Mouse (Mus musculus) CH12.LX (cell line): ENCODE results near the gene Sugt1. TPM values are rescaled to one million over a fixed set of nuclear protein-coding genes. Genes with fewer than 3 reads are reported as not detected.

Experiments used
- DNase-seq: peaks from one replicate; pipeline ENCODE4 v3.0.0-alpha.2; 2013; ENCODE audit errors: extremely low read depth
- H3K27ac ChIP-seq: 2 replicates; pipeline ENCODE4 v1.5.1; 2012; ENCODE audit warnings: low read depth, mild to moderate bottlenecking, control low read depth, moderate library complexity; ENCODE audit not compliant: insufficient read depth
- H3K27me3 ChIP-seq: replicated peaks from 2 replicates; pipeline ENCODE3; 2012; ENCODE audit warnings: inconsistent platforms
- H3K36me3 ChIP-seq, 2 experiments: replicated peaks in 1 of 2; 2 replicates each; pipeline versions ENCODE3 to v1.6.1; 2012; ENCODE audit warnings: inconsistent platforms in 1 of 2, low read length in 1 of 2, mild to moderate bottlenecking in 1 of 2, mixed read lengths in 1 of 2, moderate library complexity in 1 of 2; ENCODE audit not compliant: control insufficient read depth in 1 of 2, insufficient read depth in 1 of 2
- H3K4me1 ChIP-seq, 2 experiments: 2 replicates each; pipeline ENCODE4 v1.6.1; 2012; ENCODE audit warnings: inconsistent platforms in 1 of 2, moderate library complexity in 1 of 2; ENCODE audit not compliant: insufficient read depth in 2 of 2, control insufficient read depth in 1 of 2
- H3K4me2 ChIP-seq: 2 replicates; pipeline ENCODE4 v1.6.1; 2012; ENCODE audit warnings: low read depth, mild to moderate bottlenecking, control low read depth; ENCODE audit not compliant: poor library complexity, insufficient read depth, severe bottlenecking
- H3K4me3 ChIP-seq, 3 experiments: fragments of 150-350 bp in 1 of 3; sonication (generic) in 1 of 3; replicated peaks in 1 of 3; 2 replicates each; pipeline versions ENCODE3 to v1.5.1; 2011 to 2012; ENCODE audit warnings: low read depth in 2 of 3, low read length in 2 of 3, mild to moderate bottlenecking in 2 of 3, moderate library complexity in 2 of 3, control low read depth in 1 of 3, improper control_type of control experiment in 1 of 3, inconsistent platforms in 1 of 3, mixed read lengths in 1 of 3; ENCODE audit not compliant: poor library complexity in 1 of 3
- H3K79me2 ChIP-seq: replicated peaks from 2 replicates; pipeline ENCODE4 v1.6.1; 2012; ENCODE audit warnings: mild to moderate bottlenecking, moderate library complexity; ENCODE audit not compliant: control insufficient read depth, poor library complexity, insufficient read depth, severe bottlenecking; ENCODE audit errors: extremely low read depth
- H3K9ac ChIP-seq: 2 replicates; pipeline ENCODE4 v1.6.1; 2012; ENCODE audit warnings: low read depth, mild to moderate bottlenecking, control low read depth, moderate library complexity; ENCODE audit not compliant: insufficient read depth
- H3K9me3 ChIP-seq: replicated peaks from 2 replicates; pipeline ENCODE3; 2012; ENCODE audit warnings: low read length, inconsistent platforms, mixed read lengths
- BHLHE40 ChIP-seq: IDR thresholded peaks from 2 replicates; pipeline ENCODE4 v1.6.1; 2011; ENCODE audit warnings: mild to moderate bottlenecking, low read depth, low read length, improper control_type of control experiment
- CHD1 ChIP-seq: IDR thresholded peaks from 2 replicates; pipeline ENCODE4 v1.6.1; 2012; ENCODE audit warnings: low read depth, low read length, improper control_type of control experiment, inconsistent platforms
- EP300 ChIP-seq: IDR thresholded peaks from 2 replicates; pipeline ENCODE4 v1.6.1; 2011; ENCODE audit warnings: low read length, improper control_type of control experiment
- ETS1 ChIP-seq: conservative IDR thresholded peaks from 2 replicates; pipeline ENCODE4 v1.6.1; 2012; ENCODE audit warnings: low read depth, mild to moderate bottlenecking, inconsistent platforms, low read length, improper control_type of control experiment, moderate library complexity
- GABPA ChIP-seq: IDR thresholded peaks from 2 replicates; pipeline ENCODE4 v1.6.1; 2012; ENCODE audit warnings: low read depth, low read length, improper control_type of control experiment, inconsistent platforms; ENCODE audit not compliant: insufficient replicate concordance
- IRF4 ChIP-seq: IDR thresholded peaks from 2 replicates; pipeline ENCODE4 v1.6.1; 2014; ENCODE audit warnings: low read depth, mild to moderate bottlenecking, inconsistent platforms, low read length, improper control_type of control experiment
- JUN ChIP-seq: IDR thresholded peaks from 2 replicates; pipeline ENCODE4 v1.6.1; 2011; ENCODE audit warnings: low read depth, mild to moderate bottlenecking, low read length, improper control_type of control experiment, moderate library complexity; ENCODE audit not compliant: insufficient read depth
- MAZ ChIP-seq: IDR thresholded peaks from 2 replicates; pipeline ENCODE4 v1.6.1; 2012; ENCODE audit warnings: low read depth, mild to moderate bottlenecking, inconsistent platforms, low read length, improper control_type of control experiment, moderate library complexity
- MYC ChIP-seq: IDR thresholded peaks from 2 replicates; pipeline ENCODE4 v1.6.1; 2011; ENCODE audit warnings: low read depth, mild to moderate bottlenecking, improper control_type of control experiment, low read length
- NELFE ChIP-seq: IDR thresholded peaks from 2 replicates; pipeline ENCODE4 v1.6.1; 2011; ENCODE audit warnings: low read depth, low read length, improper control_type of control experiment
- TBP ChIP-seq: conservative IDR thresholded peaks from 2 replicates; pipeline ENCODE4 v1.6.1; 2011; ENCODE audit warnings: low read depth, low read length, improper control_type of control experiment
- TCF12 ChIP-seq: IDR thresholded peaks from 2 replicates; pipeline ENCODE4 v1.6.1; 2014; ENCODE audit warnings: low read depth, mild to moderate bottlenecking, inconsistent platforms, low read length, improper control_type of control experiment
- ZMIZ1 ChIP-seq: IDR thresholded peaks from 2 replicates; pipeline ENCODE4 v1.6.1; 2012; ENCODE audit warnings: low read depth, mild to moderate bottlenecking, inconsistent platforms, low read length, improper control_type of control experiment
- ZNF384 ChIP-seq: IDR thresholded peaks from 2 replicates; pipeline ENCODE4 v1.6.1; 2012; ENCODE audit warnings: low read depth, low read length, improper control_type of control experiment, inconsistent platforms
- dilution Hi-C: fragments of 300-500 bp; cut with MboI; formaldehyde crosslinking; loops from 2 replicates; pipeline ENCODE4 v1.14.3; 2020; ENCODE audit warnings: low sequenced_read_pairs; ENCODE audit not compliant: extremely low pct_unique_long_range_greater_than_20kb, extremely low pct_ligation_motif_present
- in situ Hi-C: fragments of 300-500 bp; cut with MboI; formaldehyde crosslinking; loops from 3 replicates; pipeline ENCODE4 v1.14.3; 2019; ENCODE audit warnings: low sequenced_read_pairs, low pct_ligation_motif_present, low pct_unique_long_range_greater_than_20kb, mixed read lengths
- polyA plus RNA-seq: library from polyadenylated mRNA; unstranded; fragments of >175 nt; gene quantifications from 2 replicates; pipeline ENCODE4 v1.2.1, GENCODE M21; 2012; ENCODE audit warnings: low read depth; ENCODE audit not compliant: insufficient read length
- total RNA-seq, 2 experiments: library from RNA; depleted of rRNA; stranded (reverse); fragments of 300-350 nt in 1 of 2; fragments of >200 nt in 1 of 2; gene quantifications; 2 replicates each; pipeline ENCODE4 v1.2.3; 2012 to 2014

Gene Sugt1
- total and polyA plus RNA-seq, 3 experiments = 91.9 to 118 (median 114) TPM

DNA sequence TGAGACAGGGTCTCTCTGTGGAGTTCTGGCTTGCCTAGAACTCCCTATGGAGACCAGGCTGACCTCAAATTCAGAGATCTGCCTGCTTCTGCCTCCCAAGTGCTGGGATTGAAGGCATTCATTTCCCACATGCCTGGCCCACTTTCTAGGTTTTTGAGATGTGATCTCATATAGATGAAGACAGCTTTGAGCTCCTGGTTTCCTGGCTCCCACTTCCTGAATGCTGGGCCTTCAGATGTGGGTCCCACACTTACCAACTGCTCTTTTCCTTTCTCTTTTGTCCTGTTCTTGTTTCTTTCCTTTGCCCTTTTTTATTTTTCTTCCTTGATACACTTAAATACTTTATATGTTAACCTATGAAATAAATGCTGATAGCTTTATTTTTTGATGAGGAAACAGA is 49.6 kb upstream of the Sugt1 start:
- dilution Hi-C loops (no loop called here), in situ Hi-C loops (no loop called here)
- Histone ChIP-seq H3K79me2 (peaks cover 83% of the 10 kb centered on the region), H3K4me1 (peaks cover 8 to 70% of the 10 kb centered on the region in 2 experiments), H3K4me2 (peak overlapping the region; percentile 74), H3K27me3 (no peaks in the 10 kb centered on the region), H3K27ac (no peak overlapping the region), H3K36me3 (peaks cover 12 to 45% of the 10 kb centered on the region in 2 experiments), H3K9ac (peak overlapping the region; percentile 40), H3K9me3 (no peaks in the 10 kb centered on the region)
- DNase-seq = no peak
- TF ChIP-seq MYC = peak; percentile 7; the same call in 1 of the 2 replicates
- no peak; the same call in 1 of the 2 replicates for TF ChIP-seq IRF4
- TF ChIP-seq, all 38 proteins: peak for 1
- no peak overlapping the region for H3K4me3 ChIP-seq

DNA sequence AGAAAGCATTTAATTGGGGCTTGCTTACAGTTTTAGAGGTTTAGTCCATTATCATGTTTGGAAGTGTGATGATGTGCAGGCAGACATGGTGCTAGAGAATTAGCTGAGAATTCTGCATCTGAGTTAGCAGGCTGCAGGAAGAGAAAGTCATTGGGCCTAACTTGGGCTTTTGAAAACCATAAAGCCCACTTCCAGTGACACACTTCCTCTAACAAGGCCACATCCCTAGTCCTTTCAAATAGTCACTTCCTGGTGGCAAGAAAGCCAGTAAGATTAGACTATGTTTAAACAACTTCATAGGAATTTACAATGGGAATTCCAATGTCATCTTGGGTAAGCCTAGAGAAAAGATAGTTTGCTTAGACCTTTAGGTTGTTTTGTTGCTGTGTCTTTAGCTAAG is 45.9 kb upstream of the Sugt1 start:
- peaks cover 85% of the 10 kb centered on the region for H3K79me2 ChIP-seq
- H3K4me2 ChIP-seq = no peak overlapping the region
- peaks cover 13 to 66% of the 10 kb centered on the region in 2 experiments for H3K36me3 ChIP-seq
- H3K4me1 ChIP-seq = peaks cover 6 to 60% of the 10 kb centered on the region in 2 experiments
- H3K27me3 ChIP-seq = no peaks in the 10 kb centered on the region
- no peak for TF ChIP-seq BHLHE40
- TF ChIP-seq EP300 = no peak
- no peak for TF ChIP-seq CHD1
- no peak for TF ChIP-seq JUN
- TF ChIP-seq TCF12 = no peak
- no peak for TF ChIP-seq GABPA
- no peak for TF ChIP-seq ZNF384
- TF ChIP-seq ZMIZ1 = no peak
- TF ChIP-seq TBP = no peak
- no peak for TF ChIP-seq NELFE
- DNase-seq = no peak
- H3K9me3 ChIP-seq = no peaks in the 10 kb centered on the region
- no peak overlapping the region for H3K27ac ChIP-seq
- no peak overlapping the region for H3K4me3 ChIP-seq
- in situ Hi-C loops = no loop called here
- dilution Hi-C loops = no loop called here
- H3K9ac ChIP-seq = no peak overlapping the region

- TF ChIP-seq EP300 (0 out of 2 replicates have a peak, but pooled peaks have one; percentile 9), MAZ (0 out of 2 replicates have a peak, but pooled peaks have one; percentile 31), ETS1 (no peak)
- TF ChIP-seq, all 38 proteins: peak for 2
- dilution Hi-C loops = no loop called here
- peak overlapping the region in 1 of 3 experiments; percentile 18 for H3K4me3 ChIP-seq
Observed at GRCm38 (mm10) chr14:79549343-79549742, 38.1 kb upstream of the Sugt1 start.

More at GRCm38 (mm10) chr14:79549343-79549742, 38.1 kb upstream of the Sugt1 start:
- Histone ChIP-seq H3K27ac (peak overlapping the region; percentile 48), H3K27me3 (no peaks in the 10 kb centered on the region), H3K4me2 (peak overlapping the region; percentile 84), H3K36me3 (peaks cover 7 to 47% of the 10 kb centered on the region in 2 experiments), H3K4me1 (peaks cover 7 to 67% of the 10 kb centered on the region in 2 experiments; a peak in 3 of 4 replicates), H3K9me3 (no peaks in the 10 kb centered on the region), H3K9ac (peak overlapping the region; percentile 63), H3K79me2 (peaks cover 92% of the 10 kb centered on the region)
- no peak for DNase-seq
- in situ Hi-C loops = no loop called here
